Mouse (Mus musculus) liver, embryonic 14.5 days (tissue): ENCODE measurements around the gene Hoxb6. TPM values are rescaled to one million over a fixed set of nuclear protein-coding genes. Genes with fewer than 3 reads are reported as not detected.

Source experiments
- ATAC-seq: fragments of 200-750 bp; cut with Nextera tagmentation; 2 replicates; pipeline ENCODE4 v1.8.0; 2017; ENCODE audit warnings: moderate number of reproducible peaks, mild to moderate bottlenecking, moderate library complexity; ENCODE audit not compliant: insufficient read depth
- DNase-seq, 3 experiments: peaks; one replicate each; pipeline ENCODE4 v3.0.0-alpha.2; 2012 to 2013; ENCODE audit warnings: low read depth in 3 of 3, low spot score in 3 of 3
- H3K27ac ChIP-seq: fragments of 300-500 bp; sonication (generic); 2 replicates; pipeline ENCODE4 v1.5.1; 2014; ENCODE audit warnings: moderate library complexity, mild to moderate bottlenecking, control low read depth, inconsistent platforms
- H3K27me3 ChIP-seq: fragments of 300-500 bp; sonication (generic); 2 replicates; pipeline ENCODE4 v1.6.1; 2014; ENCODE audit warnings: mild to moderate bottlenecking, low read length, moderate library complexity; ENCODE audit not compliant: control insufficient read depth, insufficient read depth
- H3K36me3 ChIP-seq: fragments of 300-500 bp; sonication (generic); replicated peaks from 2 replicates; pipeline ENCODE4 v1.6.1; 2014; ENCODE audit warnings: low read depth; ENCODE audit not compliant: control insufficient read depth, insufficient read depth
- H3K4me1 ChIP-seq, 2 experiments: fragments of 200-500 bp in 1 of 2; fragments of 300-500 bp in 1 of 2; sonication (generic) in 1 of 2; replicated peaks; 2 replicates each; pipeline ENCODE4 v1.6.1; 2012 to 2014; ENCODE audit warnings: antibody characterized with exemption in 1 of 2, inconsistent platforms in 1 of 2, low read length in 1 of 2; ENCODE audit not compliant: control insufficient read depth in 2 of 2, insufficient read depth in 2 of 2
- H3K4me2 ChIP-seq: fragments of 300-500 bp; sonication (generic); 2 replicates; pipeline ENCODE4 v1.6.1; 2014; ENCODE audit warnings: low read depth, mild to moderate bottlenecking, control low read depth, moderate library complexity
- H3K4me3 ChIP-seq, 2 experiments: fragments of 200-500 bp in 1 of 2; fragments of 300-500 bp in 1 of 2; sonication (generic) in 1 of 2; 2 replicates each; pipeline ENCODE4 v1.5.1; 2012 to 2014; ENCODE audit warnings: low read depth in 2 of 2, low read length in 2 of 2, mild to moderate bottlenecking in 2 of 2, control low read depth in 1 of 2, inconsistent platforms in 1 of 2, moderate library complexity in 1 of 2; ENCODE audit not compliant: insufficient read depth in 1 of 2
- H3K9ac ChIP-seq: fragments of 300-500 bp; sonication (generic); replicated peaks from 2 replicates; pipeline ENCODE4 v1.6.1; 2014; ENCODE audit warnings: mild to moderate bottlenecking, control low read depth, moderate library complexity
- H3K9me3 ChIP-seq: fragments of 300-500 bp; sonication (generic); 2 replicates; pipeline ENCODE4 v1.6.1; 2016; ENCODE audit warnings: low read length, mixed read lengths; ENCODE audit not compliant: control insufficient read depth
- CTCF ChIP-seq: IDR thresholded peaks from 2 replicates; pipeline ENCODE4 v1.5.1; 2016; ENCODE audit warnings: antibody characterized with exemption, low read depth, control low read depth
- EP300 ChIP-seq: IDR thresholded peaks from 2 replicates; pipeline ENCODE4 v1.6.1; 2016; ENCODE audit warnings: antibody characterized with exemption, low read depth
- WGBS: fragments of 180-500 bp; shearing (Covaris S2); extraction: QIAGEN DNeasy Blood & Tissue Kit; methylation state at CpG from one replicate; pipeline ENCODE4 v1.1.7; 2014; ENCODE audit not compliant: insufficient replicate concordance; 5-methylcytosine and 5-hydroxymethylcytosine counted together
- polyA plus RNA-seq, 2 experiments: library from polyadenylated mRNA; depleted of rRNA in 1 of 2; stranded (reverse) in 1 of 2; unstranded in 1 of 2; fragments of >200 nt; fragmentation: Nextera tagmentation in 1 of 2; extraction: Ambion mirVana in 1 of 2; gene quantifications; 2 replicates each; pipeline versions ENCODE4 v1.2.1 to v1.2.3; 2012 to 2014

The Hoxb6 gene
- polyA plus RNA-seq, 2 experiments: 0.02 TPM; not detected in 1

DNA sequence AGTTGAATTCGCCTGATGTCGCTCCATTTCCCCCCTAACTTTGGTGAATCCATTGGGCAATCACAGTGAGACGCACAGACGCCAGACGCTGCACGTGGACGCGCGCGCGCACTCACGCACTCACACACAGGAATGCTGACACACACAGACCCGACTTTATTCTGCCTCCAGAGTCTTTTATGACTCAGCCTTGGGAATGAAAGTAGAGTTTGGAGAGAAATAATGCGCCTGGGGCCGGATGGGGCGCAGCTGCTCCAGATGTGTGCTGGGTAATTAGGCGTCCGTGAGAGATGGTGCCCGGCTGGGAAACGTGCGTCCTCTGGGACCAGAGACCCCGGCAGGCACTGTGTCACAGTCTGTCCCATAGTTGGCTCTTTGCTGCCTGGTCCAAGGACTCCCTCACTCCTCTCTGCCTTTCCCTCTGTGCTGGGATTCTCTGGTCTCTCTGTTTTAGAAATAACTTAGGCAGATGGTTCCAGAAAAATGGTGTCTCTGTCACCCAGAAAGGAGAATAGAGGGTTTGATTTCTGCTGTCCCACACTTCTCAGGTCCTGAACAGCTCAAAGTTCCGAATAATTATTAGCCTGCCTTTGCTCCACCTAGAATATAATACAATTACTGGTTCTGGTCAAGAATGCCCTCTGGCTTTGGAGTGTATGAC lies 31.8 kb upstream of the Hoxb6 start:
- H3K9ac ChIP-seq: no peak overlapping the region
- TF ChIP-seq EP300 (no peak), CTCF (no peak)
- H3K36me3 ChIP-seq: no peaks in the 10 kb centered on the region
- no peak overlapping the region for H3K27ac ChIP-seq
- 4% methylated on average over 23 of the region's 23 CpGs for WGBS
- ATAC-seq: no peak
- no peak for DNase-seq
- H3K4me2 ChIP-seq: no peak overlapping the region
- H3K4me3 ChIP-seq: no peak overlapping the region
- H3K27me3 ChIP-seq: peaks cover 92% of the 10 kb centered on the region
- H3K9me3 ChIP-seq: no peaks in the 10 kb centered on the region
- no peaks in the 10 kb centered on the region for H3K4me1 ChIP-seq

DNA sequence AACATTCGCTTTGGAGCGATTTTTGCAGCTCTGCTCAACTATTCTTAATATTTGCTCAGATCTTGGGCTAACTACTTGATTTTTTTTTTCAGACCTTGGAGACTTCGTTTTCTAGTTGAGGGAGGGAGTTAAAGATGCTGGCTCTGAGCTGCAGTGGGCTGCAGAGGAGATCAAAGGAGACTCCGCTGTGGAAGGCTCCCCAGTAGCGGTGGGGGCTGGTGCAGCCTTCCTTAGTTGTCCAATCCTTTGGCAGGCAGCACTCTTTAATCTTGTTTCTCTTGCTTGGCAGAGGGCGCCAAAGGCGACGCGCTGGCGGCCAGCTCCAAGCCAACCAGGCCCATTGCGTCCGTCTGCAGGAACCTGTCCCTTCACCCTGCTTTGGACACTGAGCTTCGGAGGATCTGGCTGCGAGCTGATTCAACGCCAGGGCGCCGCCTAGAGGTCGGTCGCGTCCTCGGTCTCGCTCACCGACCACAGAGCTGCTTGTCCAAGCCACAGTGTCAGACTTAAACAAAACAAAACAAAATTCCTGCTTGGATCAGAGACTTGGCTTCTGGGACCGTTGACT lies 30.9 kb upstream of the Hoxb6 start:
- H3K9ac ChIP-seq: no peak overlapping the region
- H3K27ac ChIP-seq: no peak overlapping the region
- H3K4me3 ChIP-seq: no peak overlapping the region
- WGBS: 5% methylated on average over 24 of the region's 24 CpGs
- peaks cover 91% of the 10 kb centered on the region for H3K27me3 ChIP-seq
- ATAC-seq (no peak), DNase-seq (peak in 1 of 3 experiments; percentile 3)
- H3K36me3 ChIP-seq: no peaks in the 10 kb centered on the region
- H3K9me3 ChIP-seq: no peaks in the 10 kb centered on the region
- no peak overlapping the region for H3K4me2 ChIP-seq
- TF ChIP-seq EP300 (no peak), CTCF (peak; percentile 81)
- no peaks in the 10 kb centered on the region for H3K4me1 ChIP-seq

DNA sequence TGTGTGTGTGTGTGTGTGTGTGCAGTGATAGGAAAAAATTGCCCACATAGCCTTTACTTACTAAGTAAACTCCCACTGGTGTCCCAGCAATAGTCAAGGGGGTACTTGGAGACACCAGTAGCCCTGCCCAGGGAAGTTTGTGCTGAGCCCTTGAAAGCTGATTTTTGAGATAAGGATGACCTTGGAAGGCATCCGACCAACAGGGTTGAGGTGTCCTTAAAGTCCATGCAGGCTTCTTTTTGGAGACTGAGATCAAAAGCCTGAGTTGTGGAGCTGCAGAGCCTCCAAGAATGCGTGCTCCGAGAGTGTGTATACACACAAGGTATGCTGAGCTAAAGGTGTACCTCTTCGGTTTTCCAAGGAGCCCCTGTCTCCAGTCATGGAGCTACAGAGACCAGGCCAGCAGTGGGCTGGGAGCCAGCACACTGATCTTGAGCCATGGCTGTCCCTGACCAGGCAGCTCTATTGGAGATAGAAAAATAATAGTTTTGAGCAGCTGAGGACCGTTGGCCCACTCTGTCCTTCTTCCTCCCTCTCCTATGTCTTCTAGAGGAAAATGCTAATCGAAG lies 29.9 kb upstream of the Hoxb6 start:
- no peak for DNase-seq
- H3K9ac ChIP-seq: no peak overlapping the region
- H3K27ac ChIP-seq: no peak overlapping the region
- H3K27me3 ChIP-seq: peaks cover 93% of the 10 kb centered on the region
- ATAC-seq: no peak
- H3K4me2 ChIP-seq: no peak overlapping the region
- no peaks in the 10 kb centered on the region for H3K4me1 ChIP-seq
- no peak overlapping the region for H3K4me3 ChIP-seq
- H3K9me3 ChIP-seq: no peaks in the 10 kb centered on the region
- TF ChIP-seq CTCF: no peak
- TF ChIP-seq EP300: no peak
- 20% methylated on average over 6 of the region's 6 CpGs for WGBS
- no peaks in the 10 kb centered on the region for H3K36me3 ChIP-seq

DNA sequence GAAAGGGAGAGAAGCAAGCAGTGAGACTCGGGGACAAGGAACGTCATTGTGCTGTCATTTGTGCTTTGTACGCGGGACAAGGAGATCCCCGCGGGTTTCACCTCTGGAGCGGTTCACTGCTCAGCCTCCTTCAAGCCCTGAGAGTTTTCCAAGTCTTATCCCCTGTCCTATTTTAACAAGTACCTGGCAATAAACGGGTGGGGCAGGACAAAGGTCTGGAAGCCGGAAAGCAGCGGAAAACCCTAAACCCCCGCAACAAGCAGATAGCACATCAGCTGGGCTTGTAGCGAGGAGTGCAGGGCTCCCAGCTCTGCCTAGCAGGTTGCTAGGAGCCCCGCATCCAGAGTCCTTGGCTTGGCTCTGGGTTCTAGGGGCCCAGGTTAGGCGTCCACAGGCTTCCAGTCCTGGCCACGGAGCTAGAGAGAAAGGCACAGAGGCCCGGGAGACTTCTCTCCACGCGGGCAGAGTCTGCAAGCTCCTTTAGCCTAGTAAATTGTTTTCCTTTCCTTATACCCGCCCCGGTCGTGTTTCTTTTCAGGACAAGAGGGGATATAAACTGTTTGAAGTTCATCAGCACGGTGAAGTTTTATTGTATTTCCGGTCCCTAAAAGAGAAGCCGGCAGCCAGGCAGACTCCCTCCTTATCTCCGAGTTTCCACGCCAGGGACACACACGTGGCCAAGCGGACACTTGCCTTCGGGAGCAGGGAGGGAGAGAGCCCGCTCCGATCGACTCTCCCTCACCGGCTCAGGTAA lies 28.5 kb upstream of the Hoxb6 start:
- peaks cover 93% of the 10 kb centered on the region for H3K27me3 ChIP-seq
- no peaks in the 10 kb centered on the region for H3K4me1 ChIP-seq
- no peak overlapping the region for H3K9ac ChIP-seq
- DNase-seq (no peak), ATAC-seq (no peak)
- no peaks in the 10 kb centered on the region for H3K36me3 ChIP-seq
- 3% methylated on average over 33 of the region's 33 CpGs for WGBS
- no peak for TF ChIP-seq CTCF
- TF ChIP-seq EP300: no peak
- no peak overlapping the region for H3K4me3 ChIP-seq
- no peaks in the 10 kb centered on the region for H3K9me3 ChIP-seq
- H3K27ac ChIP-seq: no peak overlapping the region
- H3K4me2 ChIP-seq: no peak overlapping the region
